16 mouse cellular contexts compared by ENCODE assay signal in genomic region chr6:144333146-144333545, GRCm38 (mm10).
"Had no signal": no experiment of that assay in that cellular context is flagged by ENCODE, and none has a peak within 500 bp of the region (broad histone marks: within the 10 kb centered on the region; RNA-seq: fewer than 3 reads in every experiment).

No protein-coding gene starts in this region.

- ATAC-seq: forebrain, embryonic 13.5 days; forebrain, embryonic 14.5 days; forebrain, embryonic 15.5 days; forebrain, embryonic 16.5 days; forebrain, postnatal 0 days had no signal

- DNase-seq: cerebellum, adult 9-11 months; cerebellum, postnatal 10 days; cerebellum, postnatal 36 days; embryo, embryonic 11 days; forebrain, postnatal 0 days; gastrocnemius, adult 2 months; gastrocnemius, postnatal 10 days; gastrocnemius, postnatal 14 days; gastrocnemius, postnatal 25 days; gastrocnemius, postnatal 36 days; heart, adult 18-20 months; heart, adult 2 months had no signal
